Mouse (Mus musculus): ENCODE data around the gene Fcgrt. TPM values are rescaled to one million over a fixed set of nuclear protein-coding genes. Genes with fewer than 3 reads are reported as not detected.
"Not testable (repeated sequence)": the region's sequence is repeated elsewhere in the genome, so short reads cannot be mapped to it uniquely, and the experiment has no call there.

The Fcgrt gene
- 14.1 and 15.7 TPM in 2 replicates for polyA plus RNA-seq (2016; fragmentation: Nextera tagmentation; extraction: Ambion mirVana)

GRCm38 (mm10) chr7:45103652-45104180 lies at the start of gene Fcgrt:
Gene Fcgrt, minus strand, starts transcription at chr7:45103851.
- Histone ChIP-seq H3K36me3 (no peaks in the 10 kb centered on the region), H3K4me2 (replicated peaks) (no peak within 1 kb of the TSS; the same call in 1 of the 2 replicates), H3K4me3 (no peak within 1 kb of the TSS; the same call in 1 of the 2 replicates), H3K27me3 (replicated peaks) (no peaks in the 10 kb centered on the region), H3K9me3 (no peaks in the 10 kb centered on the region), H3K4me1 (peaks cover 7% of the 10 kb centered on the region; the same call in 1 of the 2 replicates), H3K9ac (no peak within 1 kb of the TSS), H3K27ac (no peak within 1 kb of the TSS)
- ATAC-seq (ENCODE audit: low FRiP score, low read depth): no peak
- WGBS: 77% methylated on average over 7 of the region's 7 CpGs

GRCm38 (mm10) chr7:45153052-45153451 lies 49.4 kb upstream of the Fcgrt start:
- H3K4me2 ChIP-seq (replicated peaks); H3K27ac ChIP-seq; H3K9ac ChIP-seq; H3K36me3 ChIP-seq; H3K4me3 ChIP-seq; ATAC-seq (ENCODE audit: low FRiP score, low read depth); H3K4me1 ChIP-seq; H3K27me3 ChIP-seq (replicated peaks); H3K9me3 ChIP-seq: not testable (repeated sequence)
- 93% methylated on average over 2 of the region's 2 CpGs for WGBS

- no peak for ATAC-seq (ENCODE audit: low FRiP score, low read depth)
- WGBS: 59% methylated on average over 11 of the region's 11 CpGs
- Histone ChIP-seq H3K4me3 (no peak overlapping the region), H3K27ac (no peak overlapping the region), H3K9me3 (no peaks in the 10 kb centered on the region), H3K9ac (no peak overlapping the region), H3K36me3 (peaks cover 14% of the 10 kb centered on the region; the same call in 1 of the 2 replicates), H3K4me2 (replicated peaks) (no peak overlapping the region), H3K4me1 (peaks cover 9% of the 10 kb centered on the region), H3K27me3 (replicated peaks) (no peaks in the 10 kb centered on the region)
Observed at GRCm38 (mm10) chr7:45151303-45151702, 47.7 kb upstream of the Fcgrt start.

GRCm38 (mm10) chr7:45150321-45150720 lies 46.7 kb upstream of the Fcgrt start:
- Histone ChIP-seq H3K4me3 (no peak overlapping the region), H3K4me2 (replicated peaks) (no peak overlapping the region), H3K27me3 (replicated peaks) (no peaks in the 10 kb centered on the region), H3K9ac (no peak overlapping the region), H3K9me3 (no peaks in the 10 kb centered on the region), H3K4me1 (peaks cover 9% of the 10 kb centered on the region), H3K36me3 (peaks cover 21% of the 10 kb centered on the region), H3K27ac (no peak overlapping the region)
- 74% methylated on average over 4 of the region's 4 CpGs for WGBS
- no peak for ATAC-seq (ENCODE audit: low FRiP score, low read depth)

- Histone ChIP-seq H3K27ac (no peak overlapping the region), H3K9me3 (no peaks in the 10 kb centered on the region), H3K27me3 (replicated peaks) (no peaks in the 10 kb centered on the region), H3K36me3 (peaks cover 28% of the 10 kb centered on the region), H3K9ac (no peak overlapping the region), H3K4me2 (replicated peaks) (no peak overlapping the region), H3K4me1 (peaks cover 5% of the 10 kb centered on the region), H3K4me3 (no peak overlapping the region)
- no peak for ATAC-seq (ENCODE audit: low FRiP score, low read depth)
- 38% methylated on average over 6 of the region's 6 CpGs for WGBS
Observed at GRCm38 (mm10) chr7:45149545-45149944, 45.9 kb upstream of the Fcgrt start.

GRCm38 (mm10) chr7:45148534-45149098 lies 45.0 kb upstream of the Fcgrt start:
- 73% methylated on average over 4 of the region's 4 CpGs for WGBS
- no peak for ATAC-seq (ENCODE audit: low FRiP score, low read depth)
- H3K27me3 ChIP-seq (replicated peaks): no peaks in the 10 kb centered on the region
- no peaks in the 10 kb centered on the region for H3K9me3 ChIP-seq
- H3K4me3 ChIP-seq: no peak overlapping the region
- no peak overlapping the region for H3K4me2 ChIP-seq (replicated peaks)
- H3K27ac ChIP-seq: no peak overlapping the region
- H3K36me3 ChIP-seq: peaks cover 35% of the 10 kb centered on the region
- no peak overlapping the region for H3K9ac ChIP-seq
- H3K4me1 ChIP-seq: peaks cover 3% of the 10 kb centered on the region

- no peak overlapping the region for H3K4me3 ChIP-seq
- ATAC-seq (ENCODE audit: low FRiP score, low read depth): no peak
- H3K4me1 ChIP-seq: no peaks in the 10 kb centered on the region
- H3K27me3 ChIP-seq (replicated peaks): no peaks in the 10 kb centered on the region
- H3K4me2 ChIP-seq (replicated peaks): no peak overlapping the region
- peaks cover 42% of the 10 kb centered on the region for H3K36me3 ChIP-seq
- no peak overlapping the region for H3K27ac ChIP-seq
- no peaks in the 10 kb centered on the region for H3K9me3 ChIP-seq
- H3K9ac ChIP-seq: no peak overlapping the region
- WGBS: 91% methylated on average over 11 of the region's 11 CpGs
Observed at GRCm38 (mm10) chr7:45147899-45148298, 44.2 kb upstream of the Fcgrt start.

GRCm38 (mm10) chr7:45147267-45147666 lies 43.6 kb upstream of the Fcgrt start:
- 94% methylated on average over 11 of the region's 11 CpGs for WGBS
- no peaks in the 10 kb centered on the region for H3K4me1 ChIP-seq
- H3K9ac ChIP-seq: no peak overlapping the region
- ATAC-seq (ENCODE audit: low FRiP score, low read depth): no peak
- H3K27ac ChIP-seq: no peak overlapping the region
- peaks cover 46% of the 10 kb centered on the region for H3K36me3 ChIP-seq
- H3K9me3 ChIP-seq: no peaks in the 10 kb centered on the region
- no peak overlapping the region for H3K4me3 ChIP-seq
- no peak overlapping the region for H3K4me2 ChIP-seq (replicated peaks)
- H3K27me3 ChIP-seq (replicated peaks): no peaks in the 10 kb centered on the region

GRCm38 (mm10) chr7:45145460-45145859 lies 41.8 kb upstream of the Fcgrt start:
- no peak overlapping the region for H3K9ac ChIP-seq
- H3K4me1 ChIP-seq: no peaks in the 10 kb centered on the region
- no peak overlapping the region for H3K27ac ChIP-seq
- H3K4me2 ChIP-seq (replicated peaks): no peak overlapping the region
- H3K9me3 ChIP-seq: no peaks in the 10 kb centered on the region
- WGBS: 95% methylated on average over 8 of the region's 8 CpGs
- no peak for ATAC-seq (ENCODE audit: low FRiP score, low read depth)
- no peaks in the 10 kb centered on the region for H3K27me3 ChIP-seq (replicated peaks)
- H3K36me3 ChIP-seq: peaks cover 51% of the 10 kb centered on the region
- H3K4me3 ChIP-seq: no peak overlapping the region

- Histone ChIP-seq H3K4me1 (no peaks in the 10 kb centered on the region), H3K9me3 (no peaks in the 10 kb centered on the region), H3K4me3 (no peak overlapping the region), H3K36me3 (peaks cover 51% of the 10 kb centered on the region), H3K27ac (no peak overlapping the region), H3K9ac (no peak overlapping the region), H3K27me3 (replicated peaks) (no peaks in the 10 kb centered on the region), H3K4me2 (replicated peaks) (no peak overlapping the region)
- 88% methylated on average over 13 of the region's 13 CpGs for WGBS
- no peak for ATAC-seq (ENCODE audit: low FRiP score, low read depth)
Observed at GRCm38 (mm10) chr7:45144368-45145174, 40.9 kb upstream of the Fcgrt start.

- H3K4me1 ChIP-seq: no peaks in the 10 kb centered on the region
- H3K27me3 ChIP-seq (replicated peaks): no peaks in the 10 kb centered on the region
- H3K4me2 ChIP-seq (replicated peaks): no peak overlapping the region
- no peak overlapping the region for H3K4me3 ChIP-seq
- no peak overlapping the region for H3K9ac ChIP-seq
- H3K9me3 ChIP-seq: no peaks in the 10 kb centered on the region
- peaks cover 40% of the 10 kb centered on the region for H3K36me3 ChIP-seq
- ATAC-seq (ENCODE audit: low FRiP score, low read depth): no peak
- no peak overlapping the region for H3K27ac ChIP-seq
- WGBS: 90% methylated on average over 5 of the region's 5 CpGs
Observed at GRCm38 (mm10) chr7:45141914-45142313, 38.3 kb upstream of the Fcgrt start.

GRCm38 (mm10) chr7:45141319-45141718 lies 37.7 kb upstream of the Fcgrt start:
- Histone ChIP-seq H3K9ac (no peak overlapping the region), H3K4me2 (replicated peaks) (no peak overlapping the region), H3K4me3 (no peak overlapping the region), H3K27me3 (replicated peaks) (no peaks in the 10 kb centered on the region), H3K4me1 (0 out of 2 replicates have a peak, but pooled peaks cover under 1% of the 10 kb centered on the region), H3K36me3 (peaks cover 37% of the 10 kb centered on the region), H3K9me3 (no peaks in the 10 kb centered on the region), H3K27ac (no peak overlapping the region)
- 94% methylated on average over 3 of the region's 3 CpGs for WGBS
- no peak for ATAC-seq (ENCODE audit: low FRiP score, low read depth)

Data from neural tube, embryonic 12.5 days (tissue).